Mouse (Mus musculus): ENCODE results near the gene B230307C23Rik.
"Not testable (repeated sequence)": the region's sequence is repeated elsewhere in the genome, so short reads cannot be mapped to it uniquely, and the experiment has no call there.

Gene B230307C23Rik

GRCm38 (mm10) chr16:97996616-97997382 is at the start of gene B230307C23Rik:
B230307C23Rik (plus strand) TSS chr16:97997315.
- DNase-seq: peak; percentile 88

DNA sequence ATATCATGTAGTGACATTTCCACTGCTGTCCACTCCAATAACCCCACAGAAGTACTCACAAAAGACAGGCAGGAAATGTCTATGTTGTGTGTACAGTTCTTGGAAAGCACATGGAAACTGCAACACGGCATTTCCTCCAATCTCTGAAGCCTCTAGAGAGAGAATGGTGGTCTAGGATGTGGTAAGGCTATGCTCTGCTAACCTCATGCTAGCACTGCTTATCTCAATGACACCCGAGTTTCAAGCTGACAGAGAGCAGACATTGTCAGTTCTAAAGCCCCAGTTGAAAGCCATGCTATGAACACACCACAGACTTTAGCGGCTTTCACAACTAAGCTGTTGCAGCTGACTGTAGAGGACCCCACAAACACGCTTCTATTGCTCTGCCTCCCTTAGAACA is 48.3 kb upstream of the B230307C23Rik start:
- DNase-seq: no peak

DNA sequence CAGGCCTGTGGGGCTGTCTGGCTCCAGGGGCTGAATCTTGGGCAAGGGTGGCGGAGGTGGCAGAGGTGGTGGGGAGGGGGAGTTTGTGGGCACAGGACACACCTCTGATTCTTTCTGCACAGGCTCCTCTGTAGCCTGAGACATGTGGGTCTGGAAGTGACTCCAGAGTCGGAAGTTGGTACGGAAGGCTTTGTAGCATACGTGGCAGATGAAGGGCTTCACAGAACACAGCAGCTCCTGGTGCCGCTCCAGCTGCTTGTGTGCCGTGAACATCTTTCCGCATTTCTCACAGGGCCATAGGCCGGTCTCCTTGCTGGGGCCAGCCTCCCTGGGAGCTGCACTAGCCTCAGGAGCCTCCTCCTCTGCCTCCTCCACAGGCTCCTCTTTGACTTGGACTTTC is 47.1 kb upstream of the B230307C23Rik start:
- DNase-seq: no peak

DNA sequence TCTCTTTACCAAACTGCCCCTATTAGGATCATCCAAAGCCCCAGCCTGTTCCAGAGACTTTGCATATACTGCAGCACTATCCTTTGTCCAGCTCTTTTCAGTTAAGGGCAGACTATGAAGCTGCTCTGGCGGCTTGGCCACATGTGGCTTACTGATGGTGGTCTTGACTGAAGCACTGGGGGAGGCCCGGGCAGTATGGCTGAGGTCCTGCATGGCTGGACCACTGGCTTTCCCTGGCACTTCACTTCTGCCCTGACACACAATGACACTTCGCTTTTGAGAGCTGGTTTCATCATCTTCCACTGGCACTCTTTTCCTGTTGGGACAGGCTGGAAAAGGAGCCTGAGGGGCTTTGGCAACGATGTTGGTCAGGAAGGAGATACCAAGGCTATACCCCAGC is 44.7 kb upstream of the B230307C23Rik start:
- no peak for DNase-seq

DNA sequence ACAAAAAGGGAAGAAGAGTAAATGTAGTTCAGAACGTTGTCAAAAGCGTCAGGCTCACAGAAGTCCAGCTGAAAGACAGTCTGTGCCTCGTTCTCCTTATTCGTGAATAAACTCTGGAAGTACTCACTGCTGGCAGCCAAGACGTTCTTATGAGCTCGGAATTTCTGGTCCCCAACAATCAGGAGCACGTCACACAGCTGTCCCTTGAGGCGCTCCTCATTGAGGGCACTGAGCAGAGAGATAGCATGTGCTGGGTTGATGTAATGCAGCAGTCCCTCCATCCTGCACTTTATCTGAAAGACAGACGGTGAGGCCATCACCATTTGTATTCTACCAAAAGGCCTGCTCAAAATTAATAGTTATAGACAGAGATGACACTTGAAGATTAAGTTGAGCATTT is 44.3 kb upstream of the B230307C23Rik start:
- DNase-seq: no peak

GRCm38 (mm10) chr16:97953300-97953699 is 43.8 kb upstream of the B230307C23Rik start:
- no peak for DNase-seq

GRCm38 (mm10) chr16:97956011-97956410 is 41.1 kb upstream of the B230307C23Rik start:
- DNase-seq: no peak

- no peak for DNase-seq
Measured at GRCm38 (mm10) chr16:97957626-97958025, 39.5 kb upstream of the B230307C23Rik start.

DNA sequence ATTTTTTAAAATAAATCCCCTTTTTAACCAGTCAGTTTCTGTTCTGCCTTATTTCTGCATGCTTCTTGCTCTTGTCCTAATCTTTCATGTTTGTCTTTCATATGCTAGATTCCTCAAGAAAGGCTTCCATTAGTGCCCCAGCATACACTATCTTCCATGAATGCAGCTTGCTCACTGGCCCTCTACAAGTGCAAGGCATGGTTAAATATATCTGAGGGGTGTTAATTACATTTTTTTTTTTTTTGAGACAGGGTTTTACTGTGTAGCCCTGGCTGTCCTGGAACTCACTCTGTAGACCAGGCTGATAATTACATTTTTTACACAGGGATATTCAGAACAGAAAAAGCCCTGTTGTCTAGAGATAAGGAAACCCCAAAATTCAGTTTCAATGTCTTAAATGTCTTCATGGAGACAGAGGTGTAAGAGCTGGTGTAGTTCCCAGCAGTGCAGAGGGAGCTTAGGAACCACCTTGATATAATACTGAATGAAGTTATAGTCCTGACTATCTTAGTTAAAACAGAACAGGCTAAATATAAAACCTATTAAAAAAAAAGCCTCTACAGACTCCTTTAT is 38.6 kb upstream of the B230307C23Rik start:
- no peak for DNase-seq

GRCm38 (mm10) chr16:97960348-97960747 is 36.8 kb upstream of the B230307C23Rik start:
- no peak for DNase-seq

- no peak for DNase-seq
Measured at GRCm38 (mm10) chr16:97961381-97962150, 35.5 kb upstream of the B230307C23Rik start.

- DNase-seq: peak; percentile 95
Measured at GRCm38 (mm10) chr16:97962151-97962948, 34.8 kb upstream of the B230307C23Rik start, which contains the start of the genes C2cd2 and Zbtb21. C2cd2 (minus strand) TSS chr16:97962598. Zbtb21 (minus strand) TSS chr16:97962622.

- DNase-seq: no peak
Measured at GRCm38 (mm10) chr16:97963956-97964540, 33.1 kb upstream of the B230307C23Rik start.

DNA sequence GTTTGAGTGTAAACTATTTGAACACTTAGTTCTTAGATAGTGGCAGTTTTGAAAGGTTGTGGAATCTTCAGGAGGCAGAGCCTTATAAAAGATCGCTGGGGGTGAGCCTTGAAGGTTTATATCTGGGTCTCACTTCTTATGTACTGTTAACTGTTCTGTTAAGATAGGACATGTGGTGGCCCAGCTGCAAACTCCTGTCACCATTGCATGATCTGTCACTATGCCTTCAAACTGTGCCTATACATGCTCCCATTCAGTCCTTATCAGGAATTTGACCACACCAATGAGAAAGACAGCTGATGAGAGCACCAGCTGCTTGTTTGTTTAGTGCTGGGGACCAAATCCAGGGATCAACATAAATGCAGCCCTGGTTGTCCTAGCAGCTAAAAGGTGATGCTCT is 19.8 kb upstream of the B230307C23Rik start:
- DNase-seq: no peak

GRCm38 (mm10) chr16:97977722-97978121 is 19.4 kb upstream of the B230307C23Rik start:
- DNase-seq: no peak

DNA sequence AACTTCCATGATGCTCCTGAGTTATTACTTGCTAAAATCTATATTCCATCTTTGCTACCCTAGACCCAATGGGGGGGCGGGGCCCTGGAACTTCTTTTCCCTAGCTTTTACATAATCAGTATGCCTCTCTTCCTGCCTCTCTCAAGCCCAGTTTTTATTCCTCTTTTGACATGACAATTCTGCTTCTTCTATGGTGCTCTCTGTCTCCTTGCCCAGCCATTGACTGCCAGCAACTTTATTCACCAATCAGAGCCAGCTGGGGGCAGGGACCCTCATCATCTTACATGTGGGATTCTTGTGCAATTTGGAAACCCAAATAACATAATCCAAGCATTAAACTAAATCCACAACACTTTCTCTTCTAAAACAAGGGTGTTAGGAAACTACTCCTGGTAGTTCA is 15.8 kb upstream of the B230307C23Rik start:
- no peak for DNase-seq

DNA sequence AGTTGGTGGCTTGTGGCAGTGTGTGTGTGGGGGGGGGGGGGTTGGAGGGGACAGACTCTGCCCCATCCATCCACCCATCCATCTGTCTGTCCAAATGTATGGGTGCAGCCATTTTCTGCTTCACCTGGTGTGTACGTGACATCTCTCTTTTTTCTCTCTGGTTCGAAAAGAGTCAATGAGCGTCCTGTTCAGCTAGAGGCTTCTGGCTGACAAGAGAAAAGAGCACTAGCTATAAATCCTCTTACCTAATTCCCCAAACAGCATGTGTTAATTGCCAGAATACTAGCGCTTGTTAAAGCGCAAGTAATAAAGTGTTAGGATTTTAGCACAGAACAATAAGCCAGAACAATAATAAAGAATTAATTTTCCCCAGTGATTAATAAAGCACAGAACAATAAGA is 12.5 kb upstream of the B230307C23Rik start:
- no peak for DNase-seq

DNA sequence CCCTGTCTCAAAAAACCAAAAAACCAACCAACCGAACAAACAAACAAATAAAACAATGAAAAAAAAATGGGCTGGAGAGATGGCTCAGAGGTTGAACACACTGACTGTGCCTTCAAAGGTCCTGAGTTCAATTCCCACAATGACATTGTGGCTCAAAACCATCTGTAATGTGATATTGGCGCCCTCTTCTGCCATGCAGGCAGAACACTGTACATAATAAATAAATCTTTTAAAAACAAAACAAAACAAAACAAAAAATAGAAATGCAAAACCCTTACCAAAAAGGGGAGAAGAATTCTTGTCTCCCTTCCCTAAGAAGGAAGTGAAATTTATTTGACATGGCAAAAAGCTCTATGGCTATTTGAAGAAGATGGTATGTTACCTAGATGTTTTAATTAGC is 5.6 kb upstream of the B230307C23Rik start:
- DNase-seq: no peak

DNA sequence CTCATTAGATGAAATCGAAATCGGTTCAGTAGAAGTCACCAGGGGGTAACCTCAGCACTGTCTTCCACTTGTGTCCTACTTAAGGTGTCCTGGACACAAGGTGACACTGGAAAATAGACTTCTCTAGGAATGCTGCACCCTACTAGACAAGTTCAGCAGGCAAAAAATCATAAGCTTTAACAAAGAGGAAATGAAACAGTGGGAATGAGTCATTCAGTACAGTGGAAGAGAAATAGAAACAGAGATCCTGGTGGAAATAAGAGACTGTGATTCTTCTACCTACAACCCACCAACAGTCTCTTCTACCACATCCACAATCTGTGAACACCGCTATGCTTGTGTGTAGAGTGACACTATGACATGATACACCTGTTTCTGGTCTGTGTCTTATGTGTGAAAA is 4.6 kb upstream of the B230307C23Rik start:
- DNase-seq: not testable (repeated sequence)

DNA sequence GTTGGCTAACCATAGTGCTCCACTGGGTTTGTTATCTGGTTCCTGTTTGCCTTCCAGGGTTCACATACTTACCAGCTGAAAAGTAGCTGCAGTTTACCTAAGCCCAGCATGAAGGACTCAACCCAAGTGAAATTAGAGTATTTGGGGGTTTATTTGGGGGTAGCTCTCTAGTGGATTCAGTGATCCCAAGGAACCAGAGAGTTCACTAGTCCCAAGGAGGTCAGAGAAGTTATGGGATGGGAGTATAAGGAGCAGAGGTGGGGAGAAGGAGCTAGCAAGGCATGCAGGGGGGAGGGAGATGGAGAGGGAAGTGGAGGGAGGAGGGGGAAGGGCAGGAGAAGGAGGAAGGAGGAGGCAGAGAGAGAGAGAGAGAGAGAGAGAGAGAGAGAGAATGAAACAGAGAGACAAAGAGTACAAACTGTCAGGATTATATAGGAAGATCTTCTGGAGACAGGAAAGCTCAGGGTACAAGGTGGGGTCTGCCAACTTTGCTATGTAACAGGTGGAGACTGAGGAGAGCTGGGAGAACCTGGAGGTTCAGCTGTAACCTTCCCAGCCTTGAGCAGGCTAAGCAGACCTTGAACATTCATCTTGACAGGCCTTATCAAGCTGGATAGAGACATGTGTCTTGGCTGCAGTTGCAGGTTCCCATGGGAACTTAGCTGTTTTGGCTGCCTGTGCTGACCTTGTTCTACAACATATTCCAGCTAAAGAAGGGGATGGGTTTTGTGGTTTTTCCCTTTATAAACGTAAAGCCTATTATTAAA is 1.1 kb upstream of the B230307C23Rik start:
- no peak for DNase-seq

DNA sequence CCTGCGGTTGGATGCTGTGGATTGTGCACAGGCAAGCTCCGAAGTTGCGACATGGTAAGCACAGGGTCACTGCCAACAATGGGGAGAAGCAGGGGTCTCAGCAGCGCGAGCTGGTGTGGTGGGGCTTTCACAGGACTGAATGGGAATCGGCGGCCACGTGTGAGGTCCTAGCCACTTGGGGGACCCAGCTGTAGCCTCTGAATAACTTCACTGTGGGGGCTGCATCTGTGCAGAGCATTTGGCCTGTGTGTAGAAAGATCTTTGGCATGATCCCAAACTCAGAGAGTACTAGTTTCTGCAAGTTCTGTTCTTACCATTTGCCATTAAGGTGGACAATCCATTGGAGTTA is 242 bp downstream of the B230307C23Rik start:
- DNase-seq: not testable (repeated sequence)

GRCm38 (mm10) chr16:98022081-98022480 is 25.0 kb downstream of the B230307C23Rik start:
- no peak for DNase-seq

Measured in thymus, postnatal 14 days (tissue).